Mouse (Mus musculus) heart, adult 11 months (tissue): ENCODE results near the gene Copz2.
A peak's percentile ranks its signal among the peaks of the same experiment; 100 is the strongest.
"Not testable (repeated sequence)": the region's sequence is repeated elsewhere in the genome, so short reads cannot be mapped to it uniquely, and the experiment has no call there.

Experiments used
- DNase-seq: peaks from one replicate; pipeline ENCODE4 v3.0.0; 2022

Gene Copz2

DNA sequence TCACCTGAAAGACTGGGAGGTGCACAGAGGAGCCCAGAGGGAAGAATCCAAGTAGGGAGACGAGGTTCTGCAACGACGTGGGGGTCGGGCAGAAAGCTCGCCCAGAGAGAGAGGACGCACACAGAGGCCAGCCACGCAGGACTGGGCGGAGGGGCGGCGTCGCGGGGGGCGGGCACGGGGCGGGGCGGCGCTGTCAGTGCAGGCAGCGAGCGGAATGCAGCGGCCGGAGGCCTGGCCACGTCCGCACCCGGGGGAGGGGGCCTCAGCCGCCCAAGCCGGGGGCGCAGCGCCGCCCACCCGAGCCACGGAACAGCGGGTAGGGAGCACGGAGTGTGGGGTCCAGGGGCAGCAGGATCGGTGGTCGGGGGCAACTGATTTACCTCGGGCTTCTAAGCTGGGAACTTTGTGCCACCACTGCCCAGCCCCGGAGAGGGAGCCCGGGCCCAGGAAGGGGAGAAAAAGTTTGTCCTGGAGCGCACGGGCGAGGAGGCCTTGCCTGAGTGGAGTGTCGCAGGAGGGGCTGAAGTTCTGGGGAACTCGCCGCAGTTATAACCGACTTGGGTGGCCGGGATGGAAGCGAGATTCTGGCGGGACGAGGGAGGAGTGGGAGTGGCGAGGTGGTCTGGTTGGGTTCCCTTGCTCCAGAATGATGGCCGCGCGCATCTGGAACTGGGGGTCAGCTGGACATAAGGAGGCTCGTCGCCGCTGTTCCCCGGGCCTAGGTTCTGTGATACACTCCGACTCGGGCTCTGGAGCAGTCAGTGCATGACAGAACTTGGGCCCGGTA, at the start of gene Copz2:
Gene Copz2 (plus strand): TSS at position 190 of the 787 bp plus-strand sequence.
- DNase-seq: peak; percentile 97

- DNase-seq: peak; percentile 82
Observed at GRCm38 (mm10) chr11:96805606-96806005, 44.1 kb upstream of the Copz2 start.

GRCm38 (mm10) chr11:96808066-96808465, 41.6 kb upstream of the Copz2 start:
- DNase-seq: peak; percentile 72

DNA sequence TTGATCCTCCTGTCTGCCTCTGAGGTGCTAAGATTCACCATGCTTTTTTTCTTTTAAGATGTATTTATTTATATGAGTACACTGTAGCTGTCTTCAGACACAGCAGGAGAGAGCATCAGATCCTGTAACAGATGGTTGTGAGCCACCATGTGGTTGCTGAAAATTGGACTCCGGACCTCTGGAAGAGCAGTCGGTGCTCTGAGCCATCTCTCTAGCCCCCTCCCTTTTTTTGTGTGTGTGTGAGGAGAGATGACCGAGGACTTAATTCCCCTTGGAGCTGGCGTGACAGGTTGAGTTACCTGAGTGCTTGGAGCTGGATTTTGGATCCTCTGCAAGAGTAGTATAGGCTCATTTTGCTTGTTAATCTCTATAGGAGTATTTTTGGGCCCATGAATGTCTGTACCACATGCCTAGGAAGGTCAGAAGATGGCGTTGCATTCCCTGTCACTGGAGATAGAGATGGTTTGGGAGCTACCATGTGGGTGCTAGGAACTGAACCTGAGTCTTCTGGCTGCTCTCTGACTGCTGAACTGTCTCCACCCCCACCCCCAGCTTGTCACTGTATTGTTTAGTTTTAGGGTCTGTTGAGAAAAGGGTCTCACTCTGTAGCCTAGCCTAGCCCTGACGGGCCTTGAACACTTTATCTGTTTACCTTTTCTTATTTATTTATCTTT, 40.0 kb upstream of the Copz2 start:
- DNase-seq: no peak

GRCm38 (mm10) chr11:96811188-96811587, 38.5 kb upstream of the Copz2 start:
- not testable (repeated sequence) for DNase-seq

DNA sequence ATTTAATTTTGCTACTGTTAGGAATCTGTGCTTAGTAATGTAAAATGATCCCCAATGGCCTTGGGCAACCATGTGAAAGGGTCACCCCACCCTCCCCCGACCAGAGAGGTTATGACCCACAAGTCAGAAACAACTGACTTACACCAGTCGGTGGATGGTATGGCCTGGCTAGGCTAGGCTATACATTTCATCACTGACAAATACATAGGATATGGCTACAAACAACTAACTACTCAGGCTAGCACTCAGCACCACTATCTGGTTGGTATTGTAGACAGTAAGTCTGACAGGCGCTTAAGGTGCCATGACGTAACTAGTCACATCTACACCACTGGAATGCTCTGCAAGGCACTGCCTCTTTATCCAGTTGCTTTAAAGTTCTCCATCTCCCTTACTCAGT, 36.2 kb upstream of the Copz2 start:
- DNase-seq: no peak

DNA sequence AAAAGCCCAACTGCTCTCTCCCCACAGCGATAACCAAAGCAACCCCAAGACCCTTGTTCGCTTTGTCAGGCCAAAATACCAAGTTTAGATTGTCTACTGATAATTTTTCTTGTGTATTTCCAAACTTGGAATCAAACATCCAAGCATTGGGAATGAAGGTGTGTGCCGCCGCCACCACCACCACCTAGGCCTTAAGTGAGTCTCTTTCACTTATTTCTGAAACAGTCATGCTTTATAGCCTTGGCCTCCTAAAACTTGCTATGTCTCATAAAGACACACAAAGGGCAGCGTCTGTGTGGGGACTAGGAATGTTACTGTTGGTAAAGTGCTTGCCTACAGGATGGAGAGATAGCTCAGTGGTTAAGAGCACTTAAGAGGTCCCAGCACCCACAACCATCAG, 35.8 kb upstream of the Copz2 start:
- DNase-seq: no peak

DNA sequence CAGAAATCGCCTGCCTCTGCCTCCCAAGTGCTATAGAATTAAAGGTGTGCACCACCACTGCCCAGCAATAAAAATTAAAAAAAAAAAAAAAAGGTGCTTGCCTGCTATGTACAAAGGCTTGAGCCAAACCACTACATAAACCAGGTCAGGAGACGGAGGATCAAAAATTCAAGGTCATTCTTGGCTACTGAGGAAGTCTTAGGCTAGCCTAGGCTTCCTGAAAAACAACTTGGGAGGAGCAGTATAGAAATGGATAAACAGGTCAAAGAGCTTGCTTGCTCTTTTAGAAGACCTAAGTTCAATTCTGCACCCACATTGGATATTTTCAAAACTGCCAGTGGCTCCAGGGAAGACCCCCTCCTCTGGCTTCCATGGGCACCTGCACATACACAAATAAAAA, 35.2 kb upstream of the Copz2 start:
- no peak for DNase-seq

GRCm38 (mm10) chr11:96815895-96816294, 33.8 kb upstream of the Copz2 start:
- no peak for DNase-seq

DNA sequence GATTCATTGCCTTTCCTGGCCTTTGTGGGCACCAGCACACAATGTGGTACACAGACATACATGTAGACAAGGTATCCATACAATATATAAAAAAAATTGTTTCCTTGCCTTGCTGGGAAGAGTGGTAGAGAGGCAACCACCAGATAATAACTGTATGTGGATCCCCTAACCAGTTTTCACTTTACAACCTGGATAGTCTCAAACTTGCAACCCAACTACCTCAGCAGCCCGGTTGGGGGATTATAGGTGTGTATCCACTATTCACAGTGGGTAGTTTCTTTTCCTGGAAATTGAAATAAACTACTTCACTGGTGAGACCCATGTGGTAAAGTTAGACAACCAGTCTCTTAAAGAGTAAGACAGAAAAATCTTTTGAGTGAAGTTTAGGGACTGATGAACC, 33.2 kb upstream of the Copz2 start:
- DNase-seq: no peak

DNA sequence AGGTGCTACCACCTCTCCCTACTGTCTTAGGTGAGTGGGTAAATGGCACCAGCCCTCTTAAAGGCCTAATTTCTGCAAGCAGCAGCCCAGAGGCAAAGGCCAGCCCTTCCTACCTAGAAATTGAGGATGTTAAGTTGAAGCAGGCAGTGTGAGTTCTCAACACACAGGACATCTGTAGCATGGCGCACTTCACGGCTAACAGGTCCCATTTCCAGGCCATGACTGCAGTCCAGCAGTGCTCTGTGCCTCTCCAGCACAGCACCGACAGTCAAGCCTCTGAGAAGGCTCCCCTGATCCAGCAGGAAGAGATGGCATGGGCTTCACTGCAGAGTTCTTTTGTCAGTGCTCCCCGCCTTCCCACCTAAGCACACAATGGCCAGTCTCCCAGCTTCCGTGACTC, 32.7 kb upstream of the Copz2 start:
- DNase-seq: no peak

- DNase-seq: no peak
Observed at GRCm38 (mm10) chr11:96818128-96818710, 31.5 kb upstream of the Copz2 start.

DNA sequence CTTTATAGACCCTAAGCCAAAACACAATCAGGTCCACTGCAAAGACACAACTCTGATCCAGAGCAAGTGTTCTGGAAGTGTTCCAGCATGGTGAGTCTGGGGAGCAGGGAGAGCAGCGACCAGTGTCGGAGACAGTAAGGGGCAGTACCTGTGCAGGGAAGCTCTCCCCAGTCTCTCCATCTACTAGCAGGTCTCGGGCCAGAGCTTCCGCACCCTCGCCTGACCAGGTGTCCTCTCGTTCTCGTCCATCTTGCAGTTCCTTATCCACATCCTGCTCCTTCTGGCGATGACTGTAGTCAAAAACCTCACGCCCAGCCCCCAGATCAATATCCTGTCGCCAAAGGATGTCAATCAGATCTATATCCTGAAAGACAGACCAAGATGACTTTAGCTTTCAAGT, 27.7 kb upstream of the Copz2 start:
- DNase-seq: no peak

- peak; percentile 92 for DNase-seq
Observed at GRCm38 (mm10) chr11:96822675-96823470, 26.8 kb upstream of the Copz2 start.

- DNase-seq: peak; percentile 96
Observed at GRCm38 (mm10) chr11:96823471-96823837, 26.2 kb upstream of the Copz2 start.

DNA sequence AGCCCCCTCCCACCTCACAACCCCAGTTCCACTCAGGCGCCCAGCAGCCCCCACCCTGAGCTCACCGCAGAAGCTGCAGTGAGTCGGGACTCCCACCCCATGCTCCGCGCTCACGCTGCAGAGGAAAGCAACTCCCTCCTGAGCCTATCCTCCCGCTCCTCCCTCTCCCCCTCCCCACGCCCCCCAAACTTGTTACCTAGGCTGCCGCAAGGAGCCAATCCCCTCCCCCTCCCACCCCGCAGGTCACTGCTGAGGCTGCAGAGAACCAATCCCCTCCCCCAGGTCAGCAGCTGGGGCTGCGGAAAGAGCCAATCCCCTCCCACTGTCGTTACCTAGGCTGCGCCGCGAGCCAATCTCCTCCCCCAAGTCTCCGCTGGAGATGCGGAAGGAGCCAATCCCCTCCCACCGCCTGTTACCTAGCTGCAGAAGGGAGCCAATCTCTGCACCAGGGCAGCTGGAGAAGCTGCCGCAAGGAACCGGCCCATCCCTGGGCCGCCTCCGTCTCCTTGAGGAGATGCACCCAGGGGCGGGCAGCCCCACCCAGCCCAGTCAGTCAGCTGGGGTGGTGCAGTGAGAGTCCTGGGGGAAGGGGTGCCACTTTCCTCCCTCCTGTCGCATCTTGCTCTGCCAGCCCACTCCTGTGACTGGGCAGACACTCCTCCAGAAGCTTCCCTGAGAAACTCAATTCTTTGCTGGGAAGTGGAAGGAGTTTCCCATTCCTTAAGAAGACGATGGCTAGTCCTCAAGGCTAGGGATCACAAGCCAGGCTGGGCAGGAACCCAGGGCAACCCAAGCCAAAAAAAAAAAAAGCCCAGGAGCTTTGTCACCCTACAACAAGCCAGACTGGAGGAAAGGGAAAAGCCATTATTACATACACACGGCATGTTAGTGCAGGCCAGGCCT, 25.5 kb upstream of the Copz2 start:
- peak; percentile 99 for DNase-seq

- peak; percentile 99 for DNase-seq
Observed at GRCm38 (mm10) chr11:96824783-96825495, 24.7 kb upstream of the Copz2 start.

GRCm38 (mm10) chr11:96826481-96826880, 23.2 kb upstream of the Copz2 start:
- DNase-seq: peak; percentile 93

DNA sequence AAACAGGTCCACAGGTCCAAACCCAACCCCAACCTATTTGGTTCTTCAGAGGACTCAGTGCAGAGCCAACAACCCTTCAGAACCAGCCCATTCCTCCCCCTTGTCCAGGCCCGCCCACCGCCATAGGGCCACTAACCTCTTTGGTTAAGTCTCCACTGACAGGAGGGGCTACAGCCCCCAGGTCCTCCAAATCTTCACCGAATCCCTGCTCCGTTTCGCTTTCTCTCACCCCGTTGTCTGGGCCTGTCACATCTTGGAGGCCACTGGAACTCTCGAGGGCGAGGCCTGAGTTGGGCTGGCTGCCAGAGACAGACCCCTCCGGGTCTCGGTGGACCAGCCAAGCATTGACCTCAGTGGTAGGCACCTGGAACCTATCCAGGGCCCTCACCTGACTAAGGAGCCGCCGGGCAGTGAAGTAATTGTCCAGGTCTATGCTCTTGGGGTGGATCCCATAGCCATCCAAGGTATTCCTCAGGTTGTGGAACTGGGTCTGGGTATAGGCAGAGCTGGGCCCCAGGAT, 22.5 kb upstream of the Copz2 start:
- DNase-seq: peak; percentile 95

DNA sequence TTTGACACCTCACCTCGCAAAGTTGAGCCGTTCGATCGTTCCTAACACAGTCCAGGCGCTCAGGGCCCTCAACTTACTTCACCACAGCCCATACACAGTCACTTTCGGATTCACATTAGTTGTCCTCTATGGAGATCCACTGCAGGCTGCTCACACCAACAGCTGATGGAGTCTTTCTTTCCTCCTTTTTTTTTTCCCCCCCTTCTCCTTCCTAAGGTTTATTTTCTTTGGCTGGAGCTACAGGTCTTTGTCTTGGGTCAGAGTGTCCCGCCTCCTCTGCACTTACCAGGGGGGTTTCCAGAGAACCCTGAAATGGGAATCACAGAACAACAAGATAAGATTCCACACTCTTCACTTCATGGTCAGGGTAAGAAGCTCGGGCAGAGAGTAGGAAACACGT, 21.8 kb upstream of the Copz2 start:
- DNase-seq: no peak

- DNase-seq: no peak
Observed at GRCm38 (mm10) chr11:96828881-96829280, 20.8 kb upstream of the Copz2 start.
